Mouse (Mus musculus) ES-CJ7 (cell line): Measurements from ENCODE around the gene Ntn4.
A peak's percentile ranks its signal among the peaks of the same experiment; 100 is the strongest.

Source experiments
- DNase-seq: peaks from one replicate; pipeline ENCODE4 v3.0.0; 2011; ENCODE audit warnings: low read depth, low spot score

Gene Ntn4

GRCm38 (mm10) chr10:93783216-93784013 lies 142.9 kb downstream of the Ntn4 start:
- DNase-seq = peak; percentile 1
